Mouse (Mus musculus) heart, adult 2 months (tissue): ENCODE measurements around the gene Ckb. TPM values are rescaled to one million over a fixed set of nuclear protein-coding genes. Genes with fewer than 3 reads are reported as not detected.
A peak's percentile ranks its signal among the peaks of the same experiment; 100 is the strongest.

Source experiments
- DNase-seq, 2 experiments: peaks; one replicate each; pipeline ENCODE4 v3.0.0; 2021
- H3K27ac ChIP-seq: fragments of 200-600 bp; 2 replicates; pipeline ENCODE4 v1.8.1; 2022
- H3K27me3 ChIP-seq: fragments of 200-500 bp; 2 replicates; pipeline ENCODE4 v1.6.1; 2012; ENCODE audit warnings: mild to moderate bottlenecking, low read length, inconsistent platforms, mixed read lengths; ENCODE audit not compliant: control insufficient read depth, insufficient read depth
- H3K36me3 ChIP-seq: fragments of 200-500 bp; 2 replicates; pipeline ENCODE4 v1.6.1; 2012; ENCODE audit warnings: low read length, inconsistent platforms; ENCODE audit not compliant: control insufficient read depth, insufficient read depth
- H3K4me1 ChIP-seq: fragments of 200-500 bp; 2 replicates; pipeline ENCODE4 v1.6.1; 2011; ENCODE audit warnings: low read length; ENCODE audit not compliant: control insufficient read depth, insufficient read depth
- H3K4me3 ChIP-seq: fragments of 200-600 bp; 2 replicates; pipeline ENCODE4 v1.8.1; 2022
- H3K79me2 ChIP-seq: fragments of 200-500 bp; replicated peaks from 2 replicates; pipeline ENCODE4 v1.6.1; 2012; ENCODE audit warnings: mild to moderate bottlenecking, inconsistent platforms, low read length, moderate library complexity, mixed read lengths; ENCODE audit not compliant: control insufficient read depth, insufficient read depth
- H3K9ac ChIP-seq: fragments of 200-500 bp; 2 replicates; pipeline ENCODE4 v1.6.1; 2012; ENCODE audit warnings: low read depth, mild to moderate bottlenecking, control low read depth, inconsistent platforms, low read length, mixed read lengths
- CTCF ChIP-seq: fragments of 200-600 bp; IDR thresholded peaks from 2 replicates; pipeline ENCODE4 v1.8.1; 2022; ENCODE audit warnings: antibody characterized with exemption, mild to moderate bottlenecking, moderate library complexity
- EP300 ChIP-seq: fragments of 200-500 bp; IDR thresholded peaks from 2 replicates; pipeline ENCODE4 v1.6.1; 2011; ENCODE audit warnings: low read depth, low read length, control low read depth; ENCODE audit not compliant: insufficient read depth
- POLR2A ChIP-seq: fragments of 200-500 bp; IDR thresholded peaks from 2 replicates; pipeline ENCODE4 v1.6.1; 2011; ENCODE audit warnings: mild to moderate bottlenecking, low read depth, low read length, control low read depth; ENCODE audit not compliant: insufficient read depth
- WGBS: fragments of 180-500 bp; shearing (Covaris S2); methylation state at CpG from one replicate; pipeline ENCODE4 v1.1.7; 2018; 5-methylcytosine and 5-hydroxymethylcytosine counted together
- intact Hi-C: fragments of 180-260 bp; cut with DNase I; formaldehyde crosslinking; loops from one replicate; pipeline ENCODE4 v1.15.1; 2025
- polyA plus RNA-seq: library from polyadenylated mRNA; depleted of rRNA; stranded (reverse); fragments of >200 nt; gene quantifications from 2 replicates; pipeline ENCODE4 v1.2.3, GENCODE M21; 2012
- total RNA-seq, 2 experiments: library from RNA; stranded (reverse); gene quantifications; 2 replicates each; pipeline ENCODE4 v1.2.3; 2021

Ckb gene
- total and polyA plus RNA-seq, 3 experiments: 65.3 to 120 (median 81.4) TPM

DNA sequence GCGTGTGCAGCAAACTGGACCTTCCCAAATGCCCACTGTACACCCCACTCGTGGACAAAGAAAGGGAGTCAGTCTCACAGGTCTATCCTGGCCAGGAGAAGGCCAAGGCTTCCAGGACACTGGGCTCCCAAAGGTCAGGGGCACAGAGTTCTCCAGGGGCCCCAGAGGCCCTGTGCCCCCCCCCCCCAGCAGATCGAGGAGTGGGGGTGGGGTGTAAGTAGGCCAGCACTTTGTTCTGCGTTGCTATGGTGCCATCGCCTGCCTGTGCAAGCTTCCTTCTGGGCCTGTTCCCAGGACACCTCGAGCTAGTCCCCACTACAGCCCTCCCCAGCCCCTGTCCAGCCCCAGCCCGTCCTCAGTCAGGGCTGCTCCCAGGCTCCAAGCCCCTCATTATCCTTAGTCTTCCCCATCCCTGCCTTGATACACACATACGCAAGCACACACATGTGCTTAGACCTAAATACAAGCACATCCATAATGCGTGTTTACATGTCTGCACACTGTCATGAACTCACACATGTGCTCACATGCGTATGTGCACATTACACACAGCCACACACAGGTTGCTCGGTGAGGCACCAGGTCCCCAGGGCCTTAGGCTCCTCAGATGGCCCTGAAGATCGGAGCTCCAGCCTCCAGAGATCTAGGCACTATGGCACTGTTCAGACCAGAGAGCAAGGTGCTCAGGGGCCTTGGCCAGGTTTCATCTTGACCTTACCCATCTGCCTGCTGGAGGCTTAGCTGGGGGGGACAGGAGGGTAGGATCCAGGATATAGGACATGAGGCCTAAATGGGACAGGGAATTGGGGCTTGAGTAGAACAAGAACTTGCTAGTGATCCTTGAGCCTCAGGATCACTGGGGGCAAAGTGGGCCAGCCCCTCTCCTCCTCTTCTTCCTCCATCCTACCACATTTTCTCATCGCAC lies 23.0 kb upstream of the Ckb start:
- no peaks in the 10 kb centered on the region for H3K27me3 ChIP-seq
- H3K4me1 ChIP-seq: peaks cover 24% of the 10 kb centered on the region
- peak overlapping the region; percentile 10; the same call in 1 of the 2 replicates for H3K9ac ChIP-seq
- H3K4me3 ChIP-seq: no peak overlapping the region
- WGBS: 63% methylated on average over 13 of the region's 13 CpGs
- no peak for DNase-seq
- no peak for TF ChIP-seq CTCF
- TF ChIP-seq EP300: no peak
- no peak for TF ChIP-seq POLR2A
- no peaks in the 10 kb centered on the region for H3K79me2 ChIP-seq
- H3K36me3 ChIP-seq: no peaks in the 10 kb centered on the region
- intact Hi-C loops: no loop called here
- peak overlapping the region; percentile 27; the same call in 1 of the 2 replicates for H3K27ac ChIP-seq

DNA sequence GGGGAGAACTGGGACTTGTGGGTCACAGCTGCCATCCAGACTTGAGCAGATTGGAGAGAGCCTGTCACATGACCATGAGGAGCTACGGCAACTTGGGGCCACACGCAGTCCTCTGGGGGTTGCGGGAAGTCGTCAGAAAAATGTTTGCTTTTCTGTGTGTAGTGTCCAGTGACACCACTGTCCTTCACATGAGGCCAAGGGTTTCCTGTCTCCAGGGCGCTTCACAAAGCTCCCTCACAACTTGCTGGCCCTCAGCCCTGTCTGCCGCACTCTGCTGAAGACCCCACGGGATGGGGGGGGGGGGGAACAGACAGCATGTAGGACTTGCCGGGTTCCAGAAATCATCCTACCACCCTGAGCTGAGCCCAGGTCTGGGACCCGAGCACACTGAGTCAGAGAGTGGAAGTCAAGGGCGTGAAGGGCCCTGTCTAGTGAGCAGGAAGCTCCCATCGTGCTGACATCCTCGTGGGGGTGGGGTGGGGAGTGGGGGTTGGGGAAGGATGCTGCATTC lies 22.2 kb upstream of the Ckb start:
- Histone ChIP-seq H3K4me1 (peaks cover 24% of the 10 kb centered on the region), H3K4me3 (no peak overlapping the region), H3K27ac (peak overlapping the region; percentile 48), H3K79me2 (no peaks in the 10 kb centered on the region), H3K27me3 (no peaks in the 10 kb centered on the region), H3K36me3 (no peaks in the 10 kb centered on the region), H3K9ac (peak overlapping the region; percentile 6; the same call in 1 of the 2 replicates)
- intact Hi-C loops: no loop called here
- 20% methylated on average over 12 of the region's 12 CpGs for whole genome bisulfite sequencing
- no peak for DNase-seq
- no peak for TF ChIP-seq CTCF
- TF ChIP-seq POLR2A: no peak
- no peak for TF ChIP-seq EP300

- H3K27ac ChIP-seq: peak overlapping the region; percentile 48
- 58% methylated on average over 18 of the region's 18 CpGs for WGBS
- H3K27me3 ChIP-seq: no peaks in the 10 kb centered on the region
- TF ChIP-seq CTCF: no peak
- TF ChIP-seq EP300: no peak
- TF ChIP-seq POLR2A: no peak
- H3K79me2 ChIP-seq: no peaks in the 10 kb centered on the region
- no peak overlapping the region for H3K9ac ChIP-seq
- no peaks in the 10 kb centered on the region for H3K36me3 ChIP-seq
- H3K4me1 ChIP-seq: peaks cover 25% of the 10 kb centered on the region
- no peak overlapping the region for H3K4me3 ChIP-seq
- DNase-seq: no peak
- intact Hi-C loops: no loop called here
Observed at GRCm38 (mm10) chr12:111693341-111694270, 21.5 kb upstream of the Ckb start.

- peaks cover 21% of the 10 kb centered on the region for H3K4me1 ChIP-seq
- no peaks in the 10 kb centered on the region for H3K27me3 ChIP-seq
- no peak overlapping the region for H3K27ac ChIP-seq
- WGBS: 87% methylated on average over 5 of the region's 5 CpGs
- TF ChIP-seq POLR2A (no peak), CTCF (no peak), EP300 (no peak)
- DNase-seq: no peak
- H3K36me3 ChIP-seq: no peaks in the 10 kb centered on the region
- intact Hi-C loops: no loop called here
- no peaks in the 10 kb centered on the region for H3K79me2 ChIP-seq
- H3K9ac ChIP-seq: no peak overlapping the region
- no peak overlapping the region for H3K4me3 ChIP-seq
Observed at GRCm38 (mm10) chr12:111692899-111693298, 20.8 kb upstream of the Ckb start.

DNA sequence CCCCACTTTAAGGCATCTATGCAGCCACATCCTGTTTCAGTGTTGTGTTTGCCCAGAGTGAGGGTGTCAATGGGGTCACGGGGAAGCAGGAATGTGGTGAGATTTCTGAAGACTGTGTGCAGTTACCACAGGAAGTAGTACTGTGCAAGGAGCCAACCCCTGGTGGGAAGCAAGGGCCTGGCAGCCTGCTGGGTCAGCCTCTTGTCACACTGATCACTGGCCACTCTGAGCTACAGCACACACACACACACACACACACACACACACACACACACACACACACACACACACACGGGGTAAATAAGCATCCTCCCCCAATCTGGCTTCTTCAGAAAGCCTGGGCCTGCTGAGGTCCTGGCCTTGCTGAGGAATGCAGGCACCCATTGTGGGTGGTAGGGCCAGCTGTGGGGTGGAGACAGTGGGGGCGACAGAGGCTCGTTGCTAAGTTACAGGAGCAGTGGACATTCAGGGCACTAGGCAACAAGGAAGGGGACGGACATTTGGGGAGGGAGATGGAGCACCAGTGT lies 19.3 kb upstream of the Ckb start:
- 31% methylated on average over 5 of the region's 5 CpGs for WGBS
- Histone ChIP-seq H3K27ac (peak overlapping the region; percentile 20; the same call in 1 of the 2 replicates), H3K36me3 (no peaks in the 10 kb centered on the region), H3K9ac (no peak overlapping the region), H3K79me2 (no peaks in the 10 kb centered on the region), H3K4me1 (peaks cover 28% of the 10 kb centered on the region), H3K4me3 (no peak overlapping the region), H3K27me3 (no peaks in the 10 kb centered on the region)
- no peak for TF ChIP-seq EP300
- TF ChIP-seq CTCF: 0 out of 2 replicates have a peak, but pooled peaks have one; percentile 2
- no peak for TF ChIP-seq POLR2A
- intact Hi-C loops: no loop called here
- no peak for DNase-seq
